Mouse (Mus musculus) spleen, postnatal 14 days (tissue): ENCODE results near the gene Ranbp10.

Source experiments
- DNase-seq, 2 experiments: peaks; one replicate each; pipeline ENCODE4 v3.0.0; 2021 to 2022; ENCODE audit warnings: low spot score in 2 of 2

Gene Ranbp10

DNA sequence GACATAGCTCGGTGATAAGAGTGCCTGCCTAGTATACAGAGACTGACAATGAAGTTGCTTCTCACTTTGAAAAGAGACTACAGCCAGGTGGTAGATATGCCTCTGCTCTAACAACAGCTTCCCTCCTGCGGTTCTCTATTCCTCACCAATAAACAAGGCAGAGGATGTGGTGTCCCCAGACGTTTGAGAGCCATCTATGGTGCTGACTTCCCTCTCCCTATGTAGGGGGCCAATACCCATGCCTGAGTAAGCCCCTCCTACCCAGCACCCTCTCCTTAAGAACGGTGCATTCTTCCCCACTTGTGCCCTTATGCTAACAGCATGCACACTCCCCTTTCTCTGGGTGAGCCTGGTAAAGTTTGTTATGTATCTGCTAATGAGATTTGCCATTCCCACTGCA, 38.2 kb downstream of the Ranbp10 start:
- no peak for DNase-seq

DNA sequence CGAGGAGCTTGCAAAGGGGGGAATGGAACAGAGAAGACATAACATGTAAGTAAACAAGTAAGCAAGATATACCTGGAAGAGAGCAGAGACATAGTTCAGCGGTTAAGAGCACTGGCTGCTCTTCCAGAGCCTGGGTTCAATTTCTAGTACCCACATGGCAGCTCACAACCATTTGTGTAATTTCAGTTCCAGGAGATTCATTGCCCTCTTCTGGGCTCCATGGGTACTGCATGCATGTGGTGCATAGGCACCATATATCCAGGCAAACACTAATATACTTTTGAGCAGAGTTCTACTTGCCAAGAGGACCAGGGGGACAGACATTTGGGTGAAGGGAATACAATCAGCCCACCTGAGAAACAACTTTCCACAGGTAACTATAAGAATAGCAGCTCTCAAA, 38.9 kb downstream of the Ranbp10 start:
- DNase-seq, result peak; percentile 43 to 73

DNA sequence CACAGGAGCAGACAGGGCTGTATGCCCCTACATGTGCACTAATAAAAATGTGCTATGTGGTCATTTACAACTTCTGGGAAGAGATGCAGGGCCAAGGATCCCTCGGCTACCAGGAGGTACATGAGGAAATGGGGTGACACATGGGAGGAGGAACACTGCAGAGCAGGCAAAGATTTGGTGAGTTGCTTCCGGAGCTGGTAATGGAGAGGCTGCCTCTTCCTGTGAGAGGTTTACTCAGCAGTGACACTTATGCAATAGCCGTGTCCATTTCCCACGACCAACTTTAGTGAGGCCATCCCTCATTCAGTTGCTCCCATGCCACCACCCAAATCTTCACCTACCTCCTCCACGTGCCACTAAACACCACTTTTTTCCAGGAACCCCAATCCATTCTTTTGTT, 46.9 kb downstream of the Ranbp10 start:
- no peak for DNase-seq

DNA sequence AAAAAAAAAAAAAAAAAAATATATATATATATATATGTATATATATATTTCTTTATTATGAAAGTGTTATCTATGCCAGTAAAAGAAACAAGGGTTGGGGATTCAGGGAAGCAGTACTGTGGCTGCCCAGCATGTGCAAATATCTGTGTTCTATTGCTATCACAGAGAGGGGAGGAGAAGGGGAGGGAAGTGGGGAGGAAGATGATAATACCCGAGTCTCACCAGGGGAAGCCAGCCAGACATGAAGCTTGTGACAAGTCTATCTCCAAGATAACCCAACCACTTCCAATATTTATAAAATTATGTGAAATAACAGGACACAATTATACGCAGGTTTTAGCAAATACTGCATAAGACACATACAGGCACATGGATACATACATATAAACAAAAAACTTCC, 49.3 kb downstream of the Ranbp10 start:
- no peak for DNase-seq

DNA sequence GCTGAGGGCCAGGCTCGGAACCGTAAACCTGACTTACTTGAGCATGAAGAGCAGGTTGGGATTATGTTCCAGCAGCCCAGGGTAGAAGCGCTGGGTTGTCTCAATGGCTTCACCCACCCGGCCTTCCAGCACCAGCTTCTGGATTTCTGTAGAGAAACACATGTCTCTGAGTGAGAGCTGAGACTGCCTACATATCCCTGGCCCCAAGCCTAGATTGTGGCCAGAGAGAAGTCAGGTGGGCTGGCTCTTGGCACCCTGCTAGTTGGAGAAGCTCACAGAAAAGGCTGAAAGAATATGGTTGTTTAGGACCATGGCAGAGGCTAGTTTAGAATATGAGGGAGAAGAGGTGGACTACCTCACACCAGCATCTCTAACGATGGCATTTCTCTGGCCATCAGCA, 52.7 kb downstream of the Ranbp10 start:
- DNase-seq, result no peak

DNA sequence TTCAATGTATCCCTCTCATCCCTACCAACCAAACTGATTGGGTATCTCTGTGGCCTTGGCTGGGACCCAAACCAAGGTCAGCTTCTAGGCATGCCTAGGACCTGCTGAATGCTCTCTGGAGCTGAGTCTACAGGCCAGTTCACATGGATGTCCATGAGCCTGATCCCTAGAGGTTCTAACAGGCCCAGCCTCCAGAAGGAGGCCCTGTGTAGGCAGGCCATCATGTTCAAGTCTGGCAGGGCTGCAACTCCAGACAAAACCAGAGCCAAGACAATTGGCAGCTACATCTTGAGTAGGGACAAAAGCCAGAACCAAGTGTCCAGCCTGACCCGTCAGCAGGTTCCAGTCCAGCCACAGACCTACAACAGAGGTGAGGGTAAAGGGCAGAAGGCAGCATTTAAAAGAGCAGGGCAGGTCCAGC, 53.7 kb downstream of the Ranbp10 start:
- DNase-seq, result no peak

DNA sequence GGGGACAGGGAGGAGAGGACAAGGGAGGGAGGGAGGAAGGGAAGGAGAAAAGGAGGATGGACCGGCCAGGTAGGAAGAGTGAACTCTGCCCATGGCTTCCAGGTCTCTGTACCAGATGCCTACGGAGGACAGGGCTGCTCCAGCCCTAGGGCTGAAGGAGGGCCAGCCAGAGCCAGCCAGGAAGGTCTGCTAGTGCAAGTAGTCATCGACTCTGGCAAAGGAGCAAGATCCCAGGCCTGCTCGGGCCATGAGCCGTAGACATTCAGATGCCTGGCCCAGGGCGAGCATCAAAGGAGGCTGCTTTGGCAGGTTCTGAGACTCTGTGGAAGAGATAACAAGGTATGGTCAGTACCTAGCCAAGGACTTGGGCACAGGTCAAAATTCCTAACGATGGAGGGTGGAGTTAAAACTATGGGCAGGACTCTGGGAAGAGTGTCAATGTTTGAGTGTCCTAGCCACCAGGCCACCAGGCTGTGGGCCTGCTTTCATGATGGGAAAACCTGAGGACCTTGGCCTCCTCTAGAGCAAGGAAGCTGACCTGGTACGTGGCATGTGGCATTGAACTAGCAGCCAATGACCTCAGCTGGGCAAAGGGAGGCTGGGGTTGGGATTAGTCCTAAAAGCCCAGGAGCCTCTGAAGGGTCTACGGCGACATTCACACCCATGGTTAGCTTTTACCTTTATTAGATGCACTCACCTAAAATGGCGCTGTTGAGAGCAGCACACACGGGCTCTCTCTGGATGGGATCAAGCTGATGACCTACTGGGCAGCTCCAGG, 55.6 kb downstream of the Ranbp10 start:
- no peak for DNase-seq

DNA sequence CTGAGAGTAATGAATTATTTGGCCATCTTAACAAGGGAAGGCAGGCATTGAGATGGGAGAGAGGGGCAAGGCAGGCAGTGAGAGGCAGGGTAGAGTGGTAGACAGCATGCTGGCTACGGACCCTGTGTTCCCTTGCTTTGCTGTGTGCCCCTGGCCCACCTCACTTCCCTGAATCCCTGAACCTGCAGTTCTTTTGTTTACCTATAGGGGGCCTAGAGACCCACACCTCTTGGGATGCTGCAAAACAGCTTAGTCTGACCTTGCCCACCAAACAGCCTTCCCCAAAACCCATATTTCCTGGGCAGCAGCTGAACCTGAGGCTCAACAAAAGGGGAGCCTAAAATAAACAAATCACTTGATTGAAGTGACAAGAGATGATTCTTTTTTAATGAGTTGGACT, 56.5 kb downstream of the Ranbp10 start:
- no peak for DNase-seq

DNA sequence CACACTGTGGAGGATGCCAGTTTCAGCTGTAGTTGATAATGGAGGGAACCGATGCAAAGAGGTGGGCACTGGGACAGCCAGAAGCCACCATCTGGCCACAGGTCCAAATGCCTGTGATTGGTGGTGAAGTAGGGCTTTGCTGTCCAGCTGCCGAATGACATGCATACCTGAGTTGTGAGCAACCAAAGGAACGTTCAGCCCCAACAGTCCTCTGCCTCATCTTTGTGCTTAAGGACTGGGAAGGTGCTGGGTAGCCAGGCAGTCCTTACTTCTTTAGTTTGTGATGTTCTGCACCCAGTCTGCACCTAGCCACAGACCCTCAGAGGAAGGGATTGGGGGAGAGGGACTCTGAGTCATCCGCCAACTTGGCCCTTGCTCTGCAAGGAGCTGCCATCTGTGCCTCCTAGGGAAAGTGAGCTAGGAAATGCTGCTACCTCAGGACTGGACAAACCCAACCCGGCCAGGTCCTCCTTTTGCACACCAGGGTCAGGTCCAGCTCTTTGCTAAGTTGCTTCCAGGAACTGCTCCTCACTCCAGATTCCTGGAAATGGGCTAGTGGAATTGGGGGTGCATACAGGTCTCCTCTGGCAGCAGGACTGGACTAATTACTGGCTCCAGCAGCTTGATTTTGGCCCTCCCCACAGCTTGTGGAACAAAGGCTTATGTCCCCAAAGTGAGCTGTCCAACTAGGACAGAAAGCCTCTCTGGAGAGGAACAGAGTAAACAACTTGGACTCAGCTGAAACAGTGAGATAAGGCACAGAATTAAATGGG, 58.5 kb downstream of the Ranbp10 start:
- DNase-seq, result no peak

DNA sequence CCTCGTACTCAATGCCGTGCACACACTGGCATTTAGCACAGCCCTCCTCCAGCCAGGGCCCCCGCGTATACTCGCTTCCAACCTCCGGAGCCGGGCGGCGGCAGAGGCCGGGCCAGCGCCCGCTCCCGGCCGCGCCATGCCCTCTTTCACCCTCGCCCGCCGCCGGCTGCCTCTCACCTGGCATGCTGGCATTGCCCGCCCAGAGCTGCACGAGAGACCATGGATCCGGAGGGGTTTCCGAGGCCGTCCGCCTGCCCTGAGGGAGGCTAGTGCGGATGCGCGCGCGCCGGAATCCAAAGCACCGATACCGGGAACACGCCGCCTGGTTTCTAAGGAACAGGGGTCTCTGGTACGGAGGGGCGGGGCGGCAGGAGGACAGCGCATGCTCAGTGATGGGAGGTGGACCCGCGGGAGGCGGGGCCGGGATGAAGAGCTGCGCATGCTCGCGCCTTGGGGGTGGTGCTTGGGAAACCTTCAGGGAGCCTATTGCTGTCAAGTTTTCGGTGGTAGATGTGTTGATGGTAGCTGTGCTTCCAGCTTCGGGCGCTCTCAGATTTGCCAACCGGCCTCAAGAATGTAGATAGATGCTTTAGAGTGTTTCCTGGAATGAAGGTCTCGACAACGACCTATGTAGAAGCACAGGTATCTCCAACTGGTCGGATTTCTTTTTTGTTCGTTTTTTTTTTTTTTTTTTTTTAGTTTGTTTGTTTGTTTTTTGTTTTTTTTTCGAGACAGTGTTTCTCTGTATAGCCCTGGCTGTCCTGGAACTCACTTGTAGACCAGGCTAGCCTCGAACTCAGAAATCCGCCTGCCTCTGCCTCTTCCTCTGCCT, 68.7 kb downstream of the Ranbp10 start, which contains the start of gene Gfod2:
Gene Gfod2 (minus strand): TSS at position 388 of the 832 bp plus-strand sequence.
- DNase-seq, result peak; percentile 95 to 96

DNA sequence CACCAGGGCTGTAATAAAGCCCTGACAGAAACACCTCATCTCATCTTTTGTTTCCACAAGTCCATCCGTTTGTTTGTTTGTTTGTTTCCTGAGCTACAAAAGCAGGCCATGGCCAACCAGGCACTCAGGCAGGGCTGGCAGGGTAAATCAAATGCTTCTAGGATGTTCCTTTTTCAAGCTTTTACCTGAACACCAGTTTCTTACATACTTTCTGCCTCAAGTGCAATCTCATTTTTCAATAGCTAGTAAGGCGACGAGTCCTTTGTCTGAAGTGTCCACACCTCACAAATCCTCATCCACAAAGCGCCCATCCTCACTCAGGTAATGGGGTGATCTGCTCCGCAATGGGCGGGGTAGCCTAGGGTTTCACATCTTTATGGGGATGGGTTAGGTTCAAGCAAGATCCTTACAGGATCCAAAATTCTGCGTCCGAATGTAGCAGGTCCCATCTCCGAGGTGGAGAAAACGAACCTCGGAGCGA, 69.3 kb downstream of the Ranbp10 start:
- DNase-seq, result no peak

DNA sequence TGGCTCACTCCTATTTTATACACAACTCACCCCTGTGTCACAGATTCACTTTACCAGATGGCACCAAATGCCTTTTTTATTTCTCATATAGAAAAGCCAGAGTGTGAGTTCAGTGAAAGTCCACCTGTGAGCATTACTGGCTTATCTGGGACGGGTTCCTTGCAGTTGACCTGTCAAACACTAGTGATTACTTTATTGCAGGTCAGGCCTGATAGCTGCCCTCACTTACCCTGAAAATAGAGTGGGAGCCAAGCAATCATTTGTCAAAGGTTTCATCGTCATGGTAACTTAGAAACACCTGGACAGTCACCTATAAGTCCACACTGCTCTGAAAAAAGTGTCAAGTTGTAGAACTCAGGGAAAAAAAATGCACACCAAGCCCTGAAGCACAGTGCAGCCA, 72.5 kb downstream of the Ranbp10 start:
- no peak for DNase-seq

DNA sequence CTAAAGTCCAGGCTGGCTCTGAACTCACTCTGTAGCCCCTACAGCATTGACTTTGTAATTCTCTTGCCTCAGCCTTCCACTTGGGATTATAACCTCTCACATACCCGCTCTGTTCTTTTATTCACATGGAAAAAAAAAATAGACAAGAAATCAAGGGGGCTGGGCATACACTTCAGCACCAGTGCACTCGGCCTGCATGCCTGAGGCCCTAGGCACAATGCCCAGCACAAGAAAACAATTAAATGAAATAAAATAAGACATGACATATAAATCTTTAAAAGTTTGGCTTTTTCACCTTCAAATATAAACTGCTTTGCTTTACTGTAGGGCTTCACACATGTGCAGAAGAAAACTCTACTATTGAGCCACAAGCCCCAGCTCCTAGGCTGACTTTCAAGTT, 73.2 kb downstream of the Ranbp10 start:
- no peak for DNase-seq

DNA sequence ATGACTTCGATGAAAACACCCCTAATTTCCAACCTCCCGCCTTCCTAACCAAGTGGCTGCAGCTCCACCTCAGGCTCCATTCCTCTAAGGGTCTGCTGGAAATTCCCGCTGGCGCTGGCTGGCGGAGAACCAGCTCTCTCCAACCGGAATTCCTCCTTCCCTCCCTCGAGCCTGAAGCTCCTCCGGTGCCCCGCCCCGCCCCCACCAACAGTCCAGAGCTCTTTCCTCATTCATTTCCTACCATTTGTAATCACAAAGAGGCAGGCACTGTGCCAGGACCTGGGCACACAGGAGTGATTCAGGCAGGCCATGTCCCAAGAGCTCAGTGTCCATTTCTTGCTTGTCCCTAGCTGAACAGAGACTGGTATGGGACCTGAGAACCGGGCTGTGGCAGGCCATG, 76.5 kb downstream of the Ranbp10 start:
- DNase-seq, result no peak

DNA sequence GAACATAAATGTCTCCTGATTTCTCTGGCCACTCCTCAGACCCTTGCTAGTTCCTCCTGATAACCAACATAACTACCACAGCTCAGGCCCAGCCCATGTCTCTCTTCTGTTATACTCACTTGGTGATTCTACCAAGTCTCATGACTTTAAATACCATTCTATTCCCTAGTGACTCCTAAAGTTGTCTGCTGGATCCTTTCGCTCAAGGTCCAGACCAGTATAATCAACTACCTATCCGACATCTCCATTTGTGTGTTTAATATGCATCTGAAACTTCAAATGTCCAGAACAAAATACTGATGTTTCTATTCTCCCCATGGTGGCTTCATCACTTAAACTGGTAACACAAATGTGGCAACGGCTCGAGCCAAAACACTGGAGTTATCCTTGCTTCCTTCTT, 83.8 kb downstream of the Ranbp10 start:
- DNase-seq, result no peak

DNA sequence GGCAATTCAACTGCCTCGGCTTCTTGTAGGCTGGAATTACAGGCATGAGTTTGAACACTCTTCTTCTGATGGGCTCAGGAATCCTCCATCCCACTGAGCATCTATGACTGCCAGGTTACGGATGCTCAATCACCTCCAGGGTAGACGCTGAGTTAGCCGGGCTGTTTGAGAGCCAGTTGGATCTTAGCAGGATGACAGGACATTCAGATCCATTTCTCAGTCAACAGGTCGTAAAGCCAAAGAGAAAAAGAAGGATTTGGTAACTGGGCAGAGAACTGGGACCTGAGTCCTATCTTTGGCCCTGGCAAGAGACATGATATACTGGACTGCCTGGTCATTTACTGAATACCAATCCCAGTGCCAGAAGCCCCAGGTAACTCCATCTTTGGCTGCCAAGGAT, 87.9 kb downstream of the Ranbp10 start:
- DNase-seq, result no peak

DNA sequence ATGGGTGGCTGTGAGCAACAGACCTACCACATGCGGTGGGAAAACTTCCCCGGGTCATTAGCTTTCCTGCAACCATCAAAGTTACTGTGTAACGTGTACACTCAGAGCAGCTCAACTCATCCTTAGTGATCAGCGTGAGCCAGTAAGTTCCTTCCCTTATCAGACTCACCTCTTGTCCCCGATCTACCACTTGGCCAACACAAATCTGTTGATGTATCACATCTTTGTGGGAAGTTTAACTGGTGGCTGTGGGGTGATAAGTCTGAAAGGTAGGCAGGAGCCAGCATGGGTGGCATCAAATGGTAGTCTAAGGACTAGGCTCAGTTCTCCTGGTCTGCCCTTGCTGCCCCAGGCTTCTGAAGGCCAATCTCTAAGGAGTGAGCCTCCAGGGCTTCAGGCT, 95.0 kb downstream of the Ranbp10 start:
- DNase-seq, result no peak

DNA sequence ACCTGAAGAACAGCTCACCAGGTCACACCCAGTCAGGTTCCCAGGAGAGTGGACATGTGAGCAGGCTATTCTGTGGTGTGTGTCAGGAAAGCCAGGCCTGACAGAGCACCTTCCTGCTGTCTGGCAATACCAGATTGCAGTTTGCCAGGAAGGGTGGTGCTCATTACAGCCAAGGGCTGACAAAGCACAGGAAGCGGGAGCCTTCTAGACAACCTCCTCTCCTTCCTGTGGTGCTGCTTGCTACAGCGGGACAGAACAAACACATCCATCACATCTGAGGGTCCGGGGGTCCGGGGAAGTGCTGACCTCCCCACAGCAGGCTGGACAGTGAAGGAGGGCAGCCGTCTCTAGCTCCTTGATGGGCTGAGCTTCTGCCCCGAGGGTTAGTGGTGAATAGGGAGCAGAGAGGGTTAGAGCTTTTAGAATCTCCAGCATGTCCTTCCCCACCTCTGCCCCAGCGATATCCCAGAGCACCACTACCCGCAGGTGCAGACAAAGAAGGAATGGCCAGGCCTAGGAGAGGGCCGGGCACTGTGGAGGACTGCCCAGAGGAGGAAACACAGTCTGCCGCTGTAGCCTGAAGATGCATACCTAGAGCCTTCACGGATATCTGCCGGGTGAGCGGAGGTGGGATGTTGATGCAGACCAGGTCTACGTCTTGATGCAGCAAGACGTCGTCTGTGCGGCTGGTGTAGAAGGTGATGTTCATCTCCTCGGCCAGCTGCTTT, 99.6 kb downstream of the Ranbp10 start:
- no peak for DNase-seq

DNA sequence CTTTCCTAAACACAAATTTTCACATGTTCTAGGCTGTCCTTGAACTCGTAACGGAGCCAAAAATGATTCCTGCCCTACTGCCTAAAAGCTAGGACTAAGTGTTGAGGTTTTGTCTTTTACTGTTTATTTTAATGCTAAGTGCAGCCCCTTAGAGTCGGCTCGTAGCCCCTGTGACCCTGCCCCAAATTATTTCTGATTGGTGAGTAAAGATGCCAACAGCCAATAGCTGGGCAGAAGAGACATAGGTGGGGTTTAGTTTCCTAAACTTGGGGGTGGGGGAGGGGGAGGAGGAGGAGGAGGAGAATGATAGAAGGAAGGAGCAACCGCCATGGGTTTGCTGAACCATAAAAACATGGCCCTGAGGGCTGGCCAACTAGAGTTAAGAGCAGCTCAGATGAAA, 101.4 kb downstream of the Ranbp10 start:
- DNase-seq, result no peak

DNA sequence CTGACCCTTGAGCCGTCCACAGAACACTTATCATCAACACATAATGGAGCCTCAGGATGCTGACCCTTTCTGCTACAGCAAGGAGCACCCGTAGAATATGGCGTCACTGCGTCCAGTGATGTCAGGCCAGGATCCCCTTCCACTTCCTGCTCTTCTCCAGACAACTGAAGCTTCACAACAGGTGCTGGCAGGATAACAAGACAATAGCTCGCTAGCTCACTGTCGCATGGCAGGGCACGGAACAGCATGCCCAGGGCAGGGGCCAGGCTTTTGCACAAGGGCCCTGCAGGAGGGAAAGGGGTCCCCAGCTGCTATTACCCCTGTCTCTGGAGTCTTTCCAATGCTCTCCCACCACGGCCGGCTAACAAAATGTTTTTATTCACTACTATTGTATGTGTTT, 104.3 kb downstream of the Ranbp10 start:
- DNase-seq, result no peak

DNA sequence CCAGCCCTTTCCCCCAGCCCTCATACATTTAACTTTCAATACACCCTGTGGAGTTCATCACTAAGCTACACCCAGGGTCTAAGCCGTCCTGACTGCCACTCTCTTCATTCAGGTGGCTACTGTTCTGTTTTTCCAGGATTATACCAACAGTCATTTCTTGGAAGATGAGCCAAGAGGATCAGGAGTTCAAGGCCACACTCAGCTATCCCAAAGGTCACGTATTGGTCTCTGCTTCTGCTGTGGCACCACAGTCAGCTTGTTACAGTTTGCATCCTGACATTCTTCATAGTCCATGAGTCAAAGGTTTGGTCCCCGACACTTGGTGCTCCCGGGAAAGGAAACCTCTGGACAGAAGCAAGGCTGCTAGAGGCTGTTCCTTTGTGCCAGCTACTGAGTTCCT, 107.5 kb downstream of the Ranbp10 start:
- DNase-seq, result no peak
